Mouse (Mus musculus): ENCODE results near the gene Stum.

Stum gene

DNA sequence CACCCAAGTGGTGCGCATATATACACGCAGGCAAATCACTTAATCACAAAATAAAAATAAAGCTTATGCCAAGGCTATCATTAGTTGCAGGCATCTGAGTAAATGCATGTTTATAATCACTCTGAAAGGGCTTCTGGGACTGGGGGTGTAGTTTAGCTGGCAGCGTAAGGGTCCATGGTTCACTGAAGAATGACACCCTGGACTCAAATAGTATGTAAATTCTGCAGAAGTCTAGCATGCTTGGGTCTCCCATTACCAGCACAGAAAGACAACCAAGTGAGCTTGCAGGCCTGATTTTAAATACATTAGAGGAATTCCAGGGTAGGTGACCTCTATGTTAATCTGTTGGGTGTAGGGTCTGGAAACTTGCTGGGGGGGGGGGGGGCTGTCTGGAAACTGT lies 16.5 kb upstream of the Stum start:
- no peak for DNase-seq (ENCODE audit: low read depth)

DNA sequence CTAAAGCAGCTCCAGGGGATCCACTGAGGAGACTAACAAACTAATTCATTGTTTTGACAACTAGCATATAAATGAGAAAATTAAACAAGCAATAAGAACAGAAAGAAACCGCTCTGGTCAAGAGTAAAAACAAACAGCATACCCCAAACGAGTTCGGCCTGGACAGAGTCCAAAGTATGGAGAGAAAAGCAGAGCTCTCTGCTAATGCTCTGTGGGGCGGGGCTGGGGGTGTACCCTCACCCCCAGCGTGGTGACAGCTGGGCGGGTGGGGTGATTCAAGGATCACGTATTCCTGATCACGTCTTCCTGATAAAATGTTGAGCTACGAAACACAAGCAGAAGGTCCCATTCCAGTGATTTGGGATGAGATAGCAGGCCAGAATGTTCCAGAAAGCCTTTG lies 9.5 kb upstream of the Stum start:
- no peak for DNase-seq (ENCODE audit: low read depth)

DNA sequence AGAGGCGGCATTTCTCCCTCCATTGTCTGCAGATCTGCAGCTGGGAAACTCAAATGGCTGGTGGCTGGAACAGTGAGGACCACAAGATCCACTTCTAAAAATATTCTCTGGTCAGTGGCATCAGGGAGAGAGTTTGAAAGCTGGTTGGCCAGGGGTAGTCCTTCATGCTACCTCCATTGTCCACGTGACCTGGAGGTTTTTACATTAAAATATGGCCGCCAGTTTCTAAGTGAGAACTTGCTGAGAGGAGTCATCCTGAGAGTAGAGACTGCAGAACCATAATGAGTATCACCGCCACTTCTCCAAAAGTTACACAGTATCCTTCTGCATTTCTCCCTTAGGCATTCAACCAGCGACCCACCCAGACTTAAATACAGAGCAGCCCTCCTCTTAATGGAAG lies 2.0 kb upstream of the Stum start:
- no peak for DNase-seq (ENCODE audit: low read depth)

DNA sequence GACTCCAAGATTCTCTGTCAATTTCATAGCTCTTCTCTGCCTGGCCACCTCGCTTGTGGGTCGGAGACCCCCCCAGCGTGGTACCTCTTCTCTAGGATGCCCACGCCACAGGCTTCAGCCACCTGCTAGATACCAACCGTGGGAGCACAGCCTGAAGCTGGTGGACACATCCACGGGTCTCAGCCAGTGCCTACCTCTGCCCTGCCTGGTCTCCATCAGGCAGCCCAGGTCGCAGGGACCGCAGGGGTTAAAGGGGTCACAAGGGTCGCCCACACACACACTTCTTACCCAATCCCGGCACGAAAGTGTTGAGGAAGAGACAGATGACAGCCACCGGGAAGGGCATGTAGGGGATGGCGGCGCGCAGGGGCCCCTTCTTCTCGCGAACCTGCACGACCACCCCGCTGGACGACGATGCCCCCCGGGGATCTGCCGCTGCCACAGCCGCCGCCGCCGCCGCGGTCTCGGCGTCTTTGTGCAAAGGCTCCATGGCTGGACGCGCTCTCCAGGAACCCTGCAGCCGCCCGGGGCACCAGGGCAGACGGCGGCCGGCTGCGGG lies 385 bp downstream of the Stum start:
- DNase-seq (ENCODE audit: low read depth), result peak; percentile 9

DNA sequence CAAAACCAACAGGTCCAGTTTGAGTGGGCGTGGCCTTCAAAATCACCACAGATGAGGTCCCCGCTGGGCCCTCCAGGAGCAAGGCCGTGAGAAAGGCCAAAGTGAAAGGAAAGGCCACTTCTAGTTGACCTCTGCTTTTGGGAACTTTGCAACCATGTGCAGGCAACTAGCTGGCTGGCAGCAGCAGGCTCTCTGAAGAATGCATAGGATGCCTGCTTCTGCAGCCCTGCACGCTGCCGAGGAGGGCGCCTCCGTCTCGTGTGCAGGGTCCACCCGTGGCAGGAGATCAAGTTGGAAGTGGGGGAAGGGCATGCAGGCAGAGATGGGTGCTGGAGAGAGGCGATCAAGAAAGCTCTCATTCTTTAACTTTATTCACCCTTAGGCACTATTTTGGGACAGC lies 1.3 kb downstream of the Stum start:
- DNase-seq (ENCODE audit: low read depth), result no peak

DNA sequence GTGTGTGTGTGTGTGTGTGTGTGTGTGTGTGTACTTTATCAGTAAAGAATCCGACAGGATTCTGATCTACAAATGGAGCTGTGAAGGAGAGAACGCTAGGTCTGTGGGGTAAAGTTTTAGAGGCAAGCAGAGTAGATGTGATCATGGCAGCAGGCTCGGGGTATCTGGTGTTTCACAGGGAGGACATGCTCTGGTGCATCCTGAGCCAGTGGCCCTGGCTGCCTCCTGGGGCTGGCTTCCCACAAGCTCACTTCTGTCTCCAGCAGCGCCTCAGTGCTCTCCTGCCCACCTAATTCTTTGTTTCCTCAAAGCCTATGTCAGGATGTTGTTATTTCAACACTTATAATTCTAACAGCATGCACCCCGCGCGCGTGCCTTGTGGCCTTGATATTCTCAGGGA lies 2.0 kb downstream of the Stum start:
- no peak for DNase-seq (ENCODE audit: low read depth)

DNA sequence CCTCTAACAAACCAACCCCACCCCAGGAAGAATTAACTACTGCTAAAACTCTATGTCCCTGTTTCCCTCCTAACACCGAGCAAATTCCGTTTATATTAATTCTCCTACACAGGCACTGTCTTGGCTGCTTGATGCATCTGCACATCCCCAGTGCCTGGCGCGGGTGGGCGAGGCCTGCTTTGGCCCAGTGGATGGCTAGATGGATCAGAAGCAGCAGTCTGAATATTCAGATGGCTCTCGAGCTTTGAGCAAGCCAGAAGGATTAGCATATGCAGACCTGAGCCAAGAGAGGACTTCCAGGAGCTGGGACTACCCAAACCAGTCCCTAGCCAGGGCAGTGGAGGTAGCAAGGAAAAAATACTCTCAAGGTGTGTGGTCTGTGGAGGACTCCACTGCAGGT lies 3.0 kb downstream of the Stum start:
- DNase-seq (ENCODE audit: low read depth), result no peak

DNA sequence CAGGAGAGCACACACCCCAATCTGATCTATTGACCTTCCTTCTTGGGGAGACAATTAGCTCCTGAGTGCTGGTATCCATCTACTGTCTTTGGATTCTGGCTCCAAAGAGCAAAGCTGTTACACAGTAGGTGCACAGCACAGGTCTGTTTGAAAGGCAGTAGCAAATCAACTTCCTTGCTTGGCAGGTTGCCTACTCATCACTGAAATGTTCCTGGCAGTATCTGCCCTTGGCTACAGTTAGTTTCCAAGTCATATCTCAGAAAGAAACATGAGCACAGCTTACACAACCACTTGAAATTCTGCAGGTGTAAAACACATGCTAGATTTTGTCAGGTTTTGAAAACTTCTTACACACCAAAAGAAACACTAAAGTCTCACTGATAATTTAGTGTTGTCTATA lies 9.7 kb downstream of the Stum start:
- DNase-seq (ENCODE audit: low read depth), result no peak

DNA sequence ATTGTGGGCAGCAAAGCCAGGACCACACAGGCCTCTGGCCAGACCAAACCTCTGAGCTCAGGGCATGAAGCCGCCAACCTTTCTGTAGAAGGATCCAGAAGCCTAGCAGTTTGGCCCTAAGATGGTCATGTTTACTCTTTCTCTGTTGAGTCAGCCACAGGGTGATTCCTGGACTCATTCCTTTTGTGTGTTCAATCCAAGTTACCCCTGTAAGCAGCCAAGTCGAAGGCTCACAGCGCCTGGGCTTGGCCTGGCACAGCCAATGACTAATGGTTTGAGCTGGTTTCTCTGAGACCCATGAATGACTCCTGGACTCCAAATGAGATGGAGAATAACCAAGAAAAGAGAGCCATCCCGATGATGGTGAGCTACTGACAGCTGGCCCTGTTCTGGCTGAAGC lies 15.3 kb downstream of the Stum start:
- no peak for DNase-seq (ENCODE audit: low read depth)

DNA sequence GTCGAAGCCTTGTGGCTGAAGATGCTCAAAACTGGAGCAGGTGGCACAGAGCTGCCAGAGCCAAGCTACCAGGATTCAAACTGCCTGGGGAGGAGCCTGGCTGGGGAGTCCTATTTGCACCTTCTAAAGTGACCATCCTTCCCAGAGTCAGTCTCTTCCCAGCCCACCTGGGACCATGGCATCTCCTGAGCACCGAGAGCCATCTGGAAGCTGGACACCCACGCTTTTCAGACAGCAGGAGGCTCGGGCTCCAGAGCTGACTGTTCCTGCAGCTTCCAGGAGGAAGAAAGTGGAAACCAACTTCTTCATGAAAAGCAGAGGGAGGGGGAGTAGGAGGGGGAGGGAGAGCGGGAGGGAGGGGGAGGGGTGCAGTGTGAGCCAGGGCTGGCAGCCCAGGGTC lies 17.7 kb downstream of the Stum start:
- no peak for DNase-seq (ENCODE audit: low read depth)

DNA sequence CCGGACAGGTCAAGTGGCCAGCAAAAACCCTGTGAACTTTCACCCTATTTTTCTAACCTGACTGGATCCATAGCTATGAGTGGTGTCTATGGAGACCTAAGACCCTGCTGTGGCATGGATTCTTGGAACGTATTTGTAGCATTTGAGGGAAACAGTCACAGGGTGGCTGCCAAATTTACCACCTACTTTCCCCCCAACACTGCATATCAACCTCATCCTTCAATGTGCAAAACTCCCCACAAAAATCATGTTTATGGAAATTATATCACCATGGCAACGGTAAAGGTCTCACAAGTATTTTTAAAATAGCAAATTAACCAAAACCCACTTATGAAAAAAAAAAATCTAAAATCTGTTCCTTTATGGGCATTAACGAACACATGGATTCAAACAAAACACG lies 18.9 kb downstream of the Stum start:
- no peak for DNase-seq (ENCODE audit: low read depth)

DNA sequence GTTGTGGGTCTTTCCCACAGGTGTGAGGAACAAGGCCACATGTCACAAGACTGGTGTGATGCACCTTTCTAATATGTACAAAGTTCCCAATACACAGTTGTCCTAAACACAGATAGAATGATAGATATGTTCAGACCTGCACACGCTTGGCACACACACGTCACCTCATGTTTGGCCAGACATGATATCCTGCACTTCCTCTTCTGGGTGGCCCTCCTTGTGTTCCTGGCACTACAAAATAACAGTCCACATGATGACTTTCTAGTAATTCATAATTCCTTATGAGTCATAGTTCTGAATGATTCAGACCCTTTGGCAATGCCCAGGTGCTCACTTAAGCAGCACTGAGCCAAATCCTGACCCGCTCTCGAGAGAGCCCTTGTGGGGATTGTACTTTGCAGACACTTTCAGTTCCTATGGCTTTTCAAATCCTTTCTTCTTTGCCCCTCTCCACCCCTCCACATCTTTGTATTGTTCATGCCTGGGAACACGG lies 20.3 kb downstream of the Stum start:
- DNase-seq (ENCODE audit: low read depth), result no peak

DNA sequence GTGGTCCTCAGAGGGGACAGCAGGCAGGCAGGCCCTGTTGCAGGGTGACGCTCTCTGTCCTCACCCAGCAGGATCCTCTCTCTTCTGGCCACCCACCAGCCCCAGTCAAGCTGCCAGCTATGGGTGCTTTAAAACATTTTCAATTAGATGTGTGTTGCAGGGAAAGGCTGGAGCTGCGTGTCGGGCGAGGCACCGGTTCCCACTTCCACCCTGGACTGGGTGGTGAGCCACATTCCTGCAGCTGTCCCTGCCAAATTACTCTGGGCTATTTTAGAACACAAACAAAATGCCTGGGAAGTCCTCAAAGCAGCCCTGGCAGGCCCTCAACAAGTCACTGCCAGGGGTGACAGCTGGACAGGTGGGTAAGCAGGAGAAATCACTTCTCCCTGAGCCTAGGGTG lies 20.9 kb downstream of the Stum start:
- no peak for DNase-seq (ENCODE audit: low read depth)

DNA sequence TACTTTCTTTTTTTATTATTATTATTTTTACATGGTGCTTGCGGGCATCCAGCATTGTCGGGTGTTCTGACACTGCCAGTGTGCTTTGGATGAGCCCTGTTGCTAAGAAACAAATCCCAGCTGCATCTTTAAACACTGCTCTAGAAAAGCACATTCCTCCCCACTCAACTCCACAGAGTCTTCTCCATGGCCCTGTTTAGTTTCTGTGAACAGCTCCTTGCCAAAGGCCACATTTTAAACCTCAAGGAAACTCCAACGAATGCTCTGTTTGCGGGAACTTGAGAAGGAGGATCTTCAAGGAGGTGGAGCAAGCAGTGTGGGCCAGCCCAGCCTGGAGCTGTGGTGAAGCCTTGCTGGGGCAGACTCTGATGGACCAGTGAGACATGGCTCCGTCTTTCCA lies 22.6 kb downstream of the Stum start:
- no peak for DNase-seq (ENCODE audit: low read depth)

DNA sequence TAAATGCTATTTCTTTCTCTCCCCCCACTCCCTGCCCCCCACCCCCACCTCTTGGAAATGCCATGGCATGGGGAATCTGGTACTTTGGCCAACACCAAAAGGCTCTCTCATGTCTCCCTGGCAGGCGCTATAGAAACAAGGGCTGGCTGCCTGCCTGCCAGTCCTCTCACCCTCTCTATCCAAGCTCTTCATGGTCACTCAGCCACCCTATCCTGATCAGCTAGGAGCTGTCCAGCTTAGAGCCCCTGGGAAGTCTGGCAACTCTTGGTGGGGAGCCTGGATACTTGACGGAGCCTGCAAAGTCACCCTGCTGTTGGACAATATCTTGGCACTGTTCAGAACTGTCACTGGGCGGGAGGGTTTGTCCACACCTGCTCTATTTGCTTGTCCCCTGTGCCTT lies 24.6 kb downstream of the Stum start:
- DNase-seq (ENCODE audit: low read depth), result no peak

DNA sequence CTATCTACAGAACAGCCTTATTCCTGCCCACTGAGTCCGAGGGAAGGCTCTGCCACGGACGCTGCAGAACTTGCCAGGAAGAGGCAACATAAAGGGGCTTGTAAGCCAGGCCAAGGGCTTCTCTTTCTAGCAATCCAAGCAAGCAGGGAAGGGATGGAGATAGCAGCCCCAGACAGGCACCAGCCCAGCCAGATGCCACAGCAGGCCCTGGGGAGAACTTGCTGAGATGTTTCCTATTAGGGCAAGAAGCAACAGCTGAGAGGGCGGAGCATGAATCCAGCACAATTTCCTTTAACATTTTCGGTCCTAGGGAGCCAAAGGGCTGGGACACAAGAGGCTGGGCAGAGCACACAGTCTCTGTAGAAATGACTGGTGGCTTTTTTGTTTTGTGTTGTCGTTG lies 25.0 kb downstream of the Stum start:
- no peak for DNase-seq (ENCODE audit: low read depth)

DNA sequence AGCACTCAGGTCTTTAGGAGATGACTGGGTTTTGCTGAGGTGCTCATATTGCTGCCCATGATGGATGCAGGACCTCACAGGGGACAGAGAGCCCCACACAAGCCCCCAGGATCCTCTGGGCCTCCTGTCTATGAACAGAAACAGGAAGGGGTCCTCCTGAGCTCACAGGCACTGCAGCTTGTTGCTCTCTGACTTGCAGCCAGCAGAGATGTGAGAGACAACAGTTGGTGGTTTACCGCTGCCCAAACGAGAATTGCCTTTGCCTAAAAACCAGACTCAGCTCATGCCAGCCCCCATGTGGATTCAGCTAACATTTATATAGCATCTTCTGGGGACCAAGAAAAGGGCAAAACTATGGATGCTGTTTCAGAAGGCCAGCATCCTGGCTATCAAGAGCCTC lies 33.7 kb downstream of the Stum start:
- DNase-seq (ENCODE audit: low read depth), result no peak

DNA sequence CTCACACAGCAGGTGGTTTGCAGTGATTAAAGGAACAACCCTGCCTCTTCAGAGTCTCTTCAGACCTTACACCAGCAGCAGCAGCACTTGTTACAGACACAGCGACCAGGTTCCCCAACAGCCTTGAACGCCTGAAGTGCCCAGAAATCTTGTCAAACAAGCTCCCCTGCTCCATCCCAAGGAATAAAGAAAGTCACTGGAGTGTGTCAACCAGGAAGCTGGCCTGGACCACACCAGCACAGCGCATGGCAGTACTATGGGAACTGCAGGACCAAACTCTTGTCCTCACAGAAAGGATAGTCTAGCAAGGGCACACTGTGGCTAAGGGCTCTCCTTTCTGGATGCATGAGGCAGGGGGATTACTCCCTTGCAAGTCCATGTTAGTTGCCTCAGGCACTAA lies 38.9 kb downstream of the Stum start:
- no peak for DNase-seq (ENCODE audit: low read depth)

DNA sequence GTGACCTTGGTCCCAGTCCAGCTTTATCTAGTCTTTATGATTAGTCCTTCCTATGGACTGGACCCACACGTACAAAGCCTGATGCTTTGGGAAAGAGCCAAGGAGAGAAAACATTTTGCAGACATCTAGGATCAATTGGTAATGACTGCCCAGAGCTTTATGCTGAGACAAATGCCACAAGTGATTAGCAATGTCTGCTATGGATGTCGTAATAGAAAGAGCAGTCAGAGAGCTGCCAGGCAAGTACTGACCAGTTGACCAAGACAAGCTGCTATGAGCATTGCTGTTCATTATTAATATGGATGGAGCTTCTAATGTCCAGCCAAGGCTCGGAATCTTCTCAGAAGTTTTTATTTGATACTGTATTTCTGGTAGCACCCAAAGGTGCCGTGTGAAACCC lies 43.8 kb downstream of the Stum start:
- no peak for DNase-seq (ENCODE audit: low read depth)

DNA sequence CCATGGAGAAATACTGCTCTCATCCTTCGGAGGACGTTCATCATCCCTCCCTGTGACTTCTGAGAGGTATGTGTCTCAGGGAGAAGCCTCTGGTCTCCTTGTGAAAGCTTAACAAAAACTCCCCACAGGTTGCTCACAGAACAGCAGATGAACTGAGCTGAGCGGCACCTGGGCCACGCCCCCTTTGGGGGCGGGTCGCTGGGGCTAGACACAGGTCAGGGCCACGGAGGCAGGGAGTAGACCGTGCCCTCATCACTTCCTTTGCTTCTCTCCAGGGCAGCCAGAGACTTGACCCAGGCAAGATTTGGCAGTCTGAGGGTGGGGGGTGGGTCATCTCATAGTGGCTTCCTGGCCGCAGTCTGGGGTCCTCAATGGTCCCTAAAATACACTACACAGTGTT lies 48.4 kb downstream of the Stum start:
- DNase-seq (ENCODE audit: low read depth), result no peak

DNA sequence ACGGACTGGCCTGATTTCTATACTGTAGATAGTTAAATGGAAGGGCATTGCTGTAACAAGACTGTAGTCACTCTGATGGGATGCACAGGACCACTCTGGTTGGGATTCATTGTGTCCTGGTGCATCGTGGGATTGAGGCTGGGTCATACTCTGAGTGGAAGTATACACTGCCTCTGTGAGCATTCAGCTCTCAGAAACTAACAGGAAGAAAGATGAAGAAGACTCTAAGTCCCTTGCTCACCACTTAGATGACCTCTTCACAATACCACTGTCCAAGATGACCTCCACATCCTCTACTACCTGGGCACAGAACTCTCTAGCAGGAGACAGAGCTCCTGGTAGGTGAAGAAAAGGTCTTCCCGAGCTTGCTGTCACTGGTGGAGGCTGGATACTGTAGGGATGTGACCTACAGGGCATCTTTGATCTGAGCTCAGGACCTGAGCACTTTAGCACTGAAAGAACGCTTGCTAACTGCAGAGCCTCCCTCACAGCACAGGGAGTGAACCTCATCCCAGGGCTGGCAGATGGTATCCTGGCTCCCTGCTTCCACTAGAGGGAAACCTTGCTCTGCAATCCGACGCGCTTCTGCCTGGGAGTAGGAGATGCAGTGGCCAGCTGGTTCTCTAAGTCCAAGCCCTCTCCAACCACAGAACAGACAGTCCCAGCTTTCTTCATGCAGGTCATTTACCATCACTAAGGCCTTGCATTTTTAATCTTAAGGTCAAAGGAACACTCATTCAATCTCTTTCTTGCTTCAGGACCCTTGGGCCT lies 49.3 kb downstream of the Stum start:
- DNase-seq (ENCODE audit: low read depth), result peak; percentile 54

DNA sequence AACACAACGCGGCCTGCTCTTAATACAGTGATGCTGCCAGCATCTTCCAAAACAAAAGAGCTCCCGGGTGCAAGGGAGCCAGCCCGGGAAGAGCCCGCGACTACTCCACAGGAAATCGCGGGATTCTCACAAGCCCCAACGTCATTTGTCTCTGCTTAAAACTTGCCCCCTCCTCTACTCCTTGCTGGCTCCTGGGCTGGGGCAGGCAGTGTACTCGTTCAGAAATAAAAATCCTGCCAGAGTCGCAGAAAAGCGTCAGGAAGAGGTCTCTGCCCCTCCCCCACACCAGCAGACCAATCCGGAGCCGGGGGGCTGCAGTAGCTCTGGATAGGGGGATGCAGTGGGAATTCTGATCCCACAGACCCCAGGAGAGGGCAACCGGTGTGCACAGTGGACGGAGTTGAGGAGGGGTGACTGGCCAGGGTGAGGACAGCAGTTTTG lies 50.2 kb downstream of the Stum start:
- no peak for DNase-seq (ENCODE audit: low read depth)

DNA sequence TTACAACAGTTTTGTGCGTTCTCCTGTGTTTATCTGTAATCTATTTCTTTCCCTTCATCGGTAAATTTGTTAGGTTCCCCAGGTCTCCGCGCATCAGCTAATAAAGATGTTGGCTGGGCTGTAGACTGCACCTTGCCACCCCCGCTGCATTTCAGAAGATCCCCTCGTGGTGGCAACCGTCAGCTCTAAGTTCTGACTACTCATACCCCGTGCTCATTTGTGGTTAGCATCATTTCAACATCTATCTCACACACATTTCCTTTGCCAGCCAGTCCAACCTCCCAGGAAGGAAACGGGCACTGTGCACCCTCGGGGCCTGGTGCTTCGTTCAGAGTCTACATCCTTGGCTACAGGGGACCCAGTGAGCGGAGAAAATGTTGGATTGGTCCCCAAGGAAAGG lies 51.5 kb downstream of the Stum start:
- peak; percentile 66 for DNase-seq (ENCODE audit: low read depth)

DNA sequence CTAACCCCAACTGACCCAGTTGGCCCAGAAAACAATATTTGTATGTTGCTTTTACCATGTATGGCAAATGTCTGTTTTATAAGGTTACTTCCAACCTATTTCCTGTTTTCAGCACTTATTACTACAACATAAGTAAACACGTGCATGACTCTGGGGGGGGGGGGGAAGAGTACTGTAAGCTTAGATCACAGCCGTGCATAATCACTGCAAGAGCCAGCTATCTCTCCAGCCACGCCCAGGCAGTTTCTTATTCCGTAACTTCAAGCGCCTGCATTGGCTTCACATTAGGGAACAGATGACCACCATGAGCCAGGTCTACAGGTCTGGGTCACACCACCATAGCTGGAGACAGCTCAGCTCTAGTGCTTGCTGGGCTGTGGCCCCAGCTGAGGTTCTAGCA lies 53.5 kb downstream of the Stum start:
- DNase-seq (ENCODE audit: low read depth), result no peak

Measured in c-Kit-positive CD71-negative TER-119-negative erythroid progenitor cells, embryonic 14.5 days (primary cell).